Mouse (Mus musculus) thymus, postnatal 10 days (tissue): Measurements from ENCODE around the gene Sclt1.

Experiments used
- DNase-seq, 2 experiments: peaks; one replicate each; pipeline ENCODE4 v3.0.0; 2021; ENCODE audit warnings: low spot score in 2 of 2

Gene Sclt1

DNA sequence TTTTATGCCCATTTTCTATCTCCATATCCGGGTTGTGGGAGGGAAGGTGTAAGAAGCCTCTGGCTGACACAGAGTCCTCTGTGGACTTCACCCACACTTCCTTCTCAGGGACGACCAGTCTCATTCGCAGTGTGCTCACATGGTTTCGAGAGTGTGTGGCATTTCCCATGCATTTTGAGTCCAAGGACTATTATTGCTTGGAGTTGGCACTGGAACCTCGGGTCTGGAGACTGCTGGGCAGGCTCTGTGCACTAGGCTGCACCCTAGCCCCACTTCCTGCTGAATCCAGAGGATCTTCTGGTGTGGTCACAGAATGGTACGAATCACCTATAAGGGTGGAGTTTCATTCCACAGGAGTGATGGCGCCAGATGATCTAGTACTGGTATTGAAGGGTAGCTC is 155.4 kb downstream of the Sclt1 start:
- no peak for DNase-seq

DNA sequence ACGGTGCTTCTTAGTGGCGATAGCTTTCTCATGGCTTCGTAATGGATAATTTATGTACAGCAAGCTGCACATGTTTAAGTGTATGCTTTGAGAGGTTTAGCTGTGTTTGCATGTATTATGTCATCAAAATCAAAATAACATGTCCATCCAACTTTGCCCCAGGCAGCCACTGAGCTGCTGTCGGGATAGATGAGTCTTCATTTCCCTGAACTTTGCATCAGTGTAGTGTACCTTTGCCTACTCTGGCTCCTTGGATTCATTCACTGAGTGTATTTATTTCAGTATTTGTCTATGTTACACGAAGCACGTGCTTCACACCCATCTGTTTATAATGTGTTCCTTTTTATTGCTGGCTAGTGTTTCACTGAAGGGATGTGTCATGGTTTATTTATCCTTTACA is 156.0 kb downstream of the Sclt1 start:
- DNase-seq, result no peak

DNA sequence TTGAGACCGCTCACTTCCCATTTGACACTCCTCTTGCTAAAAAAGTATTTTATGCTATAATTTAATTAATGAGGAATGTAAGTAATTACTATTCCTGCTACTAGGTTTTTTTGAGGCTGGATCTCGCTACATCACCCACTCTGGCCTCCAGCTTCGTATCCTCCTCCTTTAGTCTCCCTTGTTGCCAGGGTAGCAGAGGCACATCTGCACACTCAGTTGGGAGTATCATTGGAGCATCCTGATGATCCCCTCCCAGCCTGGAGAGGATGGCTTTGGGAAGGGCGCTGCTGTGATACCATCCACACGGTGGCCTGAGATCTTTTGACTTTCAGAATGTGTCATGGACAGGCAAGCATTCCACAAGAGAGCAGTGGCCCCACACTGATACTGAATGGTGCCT is 156.8 kb downstream of the Sclt1 start:
- no peak for DNase-seq

DNA sequence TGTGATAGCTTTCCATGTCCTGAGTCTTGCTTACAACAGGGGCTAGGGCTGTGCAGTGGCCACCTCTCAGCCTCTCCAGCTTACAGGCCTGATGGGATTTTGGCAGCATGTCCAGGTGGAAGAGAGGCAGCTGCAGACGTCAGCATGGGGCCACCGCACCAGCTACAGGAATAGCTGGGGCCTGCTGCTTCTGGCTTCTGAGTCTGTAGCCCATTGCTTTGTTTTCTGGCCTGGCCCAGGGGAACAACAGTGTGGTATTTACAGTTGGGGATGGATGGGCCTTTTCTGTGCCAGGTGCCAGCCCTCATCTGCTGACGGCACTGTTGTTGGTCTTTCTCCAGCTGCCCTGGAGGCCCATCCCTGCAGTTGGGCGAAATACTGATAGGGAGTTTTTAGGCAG is 158.7 kb downstream of the Sclt1 start:
- DNase-seq, result no peak

GRCm38 (mm10) chr3:41583092-41583491 is 159.2 kb downstream of the Sclt1 start:
- no peak for DNase-seq

- DNase-seq, result no peak
Observed at GRCm38 (mm10) chr3:41582256-41582655, 160.1 kb downstream of the Sclt1 start.

- DNase-seq, result no peak
Observed at GRCm38 (mm10) chr3:41581436-41581835, 160.9 kb downstream of the Sclt1 start.

GRCm38 (mm10) chr3:41580401-41581323 is 161.7 kb downstream of the Sclt1 start:
- DNase-seq, result no peak

DNA sequence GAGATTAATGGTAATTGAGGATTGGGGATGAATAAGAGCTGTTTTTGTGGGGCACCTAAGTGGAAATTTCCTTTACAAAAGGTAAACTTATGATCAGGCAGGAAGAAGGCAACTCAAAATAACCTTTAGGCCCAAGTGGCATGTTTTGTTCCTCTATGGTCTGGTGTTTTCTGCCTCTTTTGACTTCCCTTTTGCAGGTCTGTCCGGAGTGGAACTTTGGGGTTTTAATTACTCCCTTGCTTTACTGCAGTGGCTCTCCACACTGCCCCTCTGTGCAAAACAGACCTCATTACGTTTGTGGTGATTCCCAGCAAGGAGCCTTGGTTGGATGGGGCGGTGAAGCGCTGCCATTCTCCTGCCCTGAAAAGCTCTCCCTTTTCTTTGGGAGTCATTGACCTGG is 162.4 kb downstream of the Sclt1 start:
- no peak for DNase-seq

- no peak for DNase-seq
Observed at GRCm38 (mm10) chr3:41577240-41577639, 165.1 kb downstream of the Sclt1 start.
